Mouse (Mus musculus) midbrain, embryonic 16.5 days (tissue): ENCODE data around the gene Sparcl1. TPM values are rescaled to one million over a fixed set of nuclear protein-coding genes. Genes with fewer than 3 reads are reported as not detected.

ENCODE experiments used
- ATAC-seq: fragments of 200-750 bp; cut with Nextera tagmentation; 2 replicates; pipeline ENCODE4 v1.8.0; 2017; ENCODE audit warnings: moderate TSS enrichment
- H3K27ac ChIP-seq: fragments of 300-500 bp; sonication (generic); 2 replicates; pipeline ENCODE4 v1.5.1; 2014; ENCODE audit warnings: mild to moderate bottlenecking, low read length, mixed read lengths
- H3K27me3 ChIP-seq: fragments of 300-500 bp; sonication (generic); 2 replicates; pipeline ENCODE4 v1.6.1; 2014; ENCODE audit warnings: low read depth, low read length, mixed read lengths; ENCODE audit not compliant: control insufficient read depth, insufficient read depth
- H3K36me3 ChIP-seq: fragments of 300-500 bp; sonication (generic); 2 replicates; pipeline ENCODE4 v1.6.1; 2014; ENCODE audit warnings: mild to moderate bottlenecking, low read length, moderate library complexity, mixed read lengths; ENCODE audit not compliant: control insufficient read depth, insufficient read depth
- H3K4me1 ChIP-seq: fragments of 300-500 bp; sonication (generic); 2 replicates; pipeline ENCODE4 v1.6.1; 2014; ENCODE audit warnings: mild to moderate bottlenecking, low read length, mixed read lengths; ENCODE audit not compliant: control insufficient read depth, insufficient read depth
- H3K4me2 ChIP-seq: fragments of 300-500 bp; sonication (generic); 2 replicates; pipeline ENCODE4 v1.6.1; 2014; ENCODE audit warnings: mild to moderate bottlenecking, low read length, mixed read lengths
- H3K4me3 ChIP-seq: fragments of 300-500 bp; sonication (generic); 2 replicates; pipeline ENCODE4 v1.5.1; 2014; ENCODE audit warnings: low read depth, mild to moderate bottlenecking, low read length, moderate library complexity, mixed read lengths
- H3K9ac ChIP-seq: fragments of 300-500 bp; sonication (generic); 2 replicates; pipeline ENCODE4 v1.6.1; 2014; ENCODE audit warnings: low read depth, low read length, mixed read lengths
- H3K9me3 ChIP-seq: fragments of 300-500 bp; sonication (generic); replicated peaks from 2 replicates; pipeline ENCODE4 v1.6.1; 2014; ENCODE audit warnings: mild to moderate bottlenecking, low read length, mixed read lengths; ENCODE audit not compliant: control insufficient read depth, poor library complexity, severe bottlenecking
- WGBS: fragments of 180-500 bp; shearing (Covaris S2); extraction: QIAGEN DNeasy Blood & Tissue Kit; methylation state at CpG from one replicate; pipeline ENCODE4 v1.1.7; 2014; 5-methylcytosine and 5-hydroxymethylcytosine counted together
- microRNA-seq: library from miRNA; unstranded; fragments of <30 nt; microRNA quantifications from one replicate; pipeline ENCODE4, GENCODE M21; 2017
- polyA plus RNA-seq: library from polyadenylated mRNA; unstranded; fragments of >200 nt; fragmentation: Nextera tagmentation; extraction: Ambion mirVana; gene quantifications from 2 replicates; pipeline ENCODE4 v1.2.1, GENCODE M21; 2015

The Sparcl1 gene
- polyA plus RNA-seq, 1 experiment from 2014 or later, result 240 TPM

DNA sequence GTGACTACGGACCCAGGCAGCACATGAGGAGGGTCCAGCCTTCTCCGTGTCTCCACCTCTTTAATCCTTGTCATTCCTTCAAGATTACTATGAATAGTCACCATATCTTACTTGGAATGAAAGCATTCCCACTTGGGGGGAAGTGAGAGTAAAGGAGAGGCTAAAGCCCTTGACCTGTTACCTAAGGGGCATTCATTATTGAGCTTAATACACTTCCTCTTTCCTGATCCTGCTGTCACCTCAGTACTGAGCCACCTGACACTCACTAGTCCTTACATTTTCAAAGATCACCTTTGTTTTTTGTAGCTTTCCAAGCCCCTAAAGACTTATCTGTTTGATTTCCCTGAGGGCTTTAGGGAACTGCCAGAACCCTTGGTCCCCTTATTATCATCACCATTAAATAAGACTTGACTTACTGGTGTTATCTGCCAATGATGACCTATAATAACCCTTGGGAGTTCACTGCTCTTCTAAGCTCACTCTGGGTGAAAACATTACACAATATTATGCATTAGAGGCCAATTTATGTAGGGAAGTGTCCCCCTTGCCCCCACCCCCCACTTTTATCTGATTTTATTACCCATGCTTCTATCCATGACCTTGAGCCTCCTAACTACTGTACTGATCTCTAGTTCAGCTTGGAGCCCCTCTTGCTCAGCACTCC, 81.0 kb downstream of the Sparcl1 start:
- Histone ChIP-seq H3K4me1 (no peaks in the 10 kb centered on the region), H3K27me3 (no peaks in the 10 kb centered on the region), H3K36me3 (no peaks in the 10 kb centered on the region), H3K9ac (no peak overlapping the region), H3K4me3 (no peak overlapping the region), H3K4me2 (no peak overlapping the region), H3K27ac (no peak overlapping the region), H3K9me3 (no peaks in the 10 kb centered on the region)
- ATAC-seq, result no peak
- WGBS, result 82% methylated on average over 2 of the region's 2 CpGs

Small RNA genes lying within 50 kb of the gene (microRNA-seq; reads per million reads assigned to microRNA genes)
- 2.2 reads per million, percentile 8 among the genes with 10 or more reads in this experiment for gene Mir5619

Other genes starting within 250 kb of the Sparcl1 start
- gene Klhl8, start 202.5 kb downstream of the Sparcl1 start, polyA plus RNA-seq, result 49.6 and 49.7 TPM in 2 replicates
- not detected in 2 replicates for gene Hsd17b13, start 136.3 kb downstream of the Sparcl1 start, polyA plus RNA-seq
- gene Hsd17b11, start 91.8 kb downstream of the Sparcl1 start, polyA plus RNA-seq, result 1.9 and 2.6 TPM in 2 replicates
- gene Nudt9, start 67.4 kb downstream of the Sparcl1 start, polyA plus RNA-seq, result 59.3 and 60.6 TPM in 2 replicates
- 0.80 TPM in 1 of 2 replicates, not detected in the other for gene Gm17660, start 36.1 kb downstream of the Sparcl1 start, polyA plus RNA-seq
- not detected in 2 replicates for gene Dspp, start 57.0 kb upstream of the Sparcl1 start, polyA plus RNA-seq
- 0.21 and 1.6 TPM in 2 replicates for gene Dmp1, start 88.9 kb upstream of the Sparcl1 start, polyA plus RNA-seq
- gene Ibsp, start 185.4 kb upstream of the Sparcl1 start, polyA plus RNA-seq, result 1.0 and 9.2 TPM in 2 replicates
- not detected in 2 replicates for gene Mepe, start 211.6 kb upstream of the Sparcl1 start, polyA plus RNA-seq